Mouse (Mus musculus): ENCODE data around the gene Gabarapl1. TPM values are rescaled to one million over a fixed set of nuclear protein-coding genes. Genes with fewer than 3 reads are reported as not detected.

Gene Gabarapl1
- polyA plus RNA-seq, 1 experiment from 2014 or later: 12.2 TPM

- DNase-seq (ENCODE audit: low spot score): no peak
- no peaks in the 10 kb centered on the region for H3K9me3 ChIP-seq (ENCODE audit: control insufficient read depth, low read length)
- no peak for ATAC-seq (ENCODE audit: insufficient number of reproducible peaks, low FRiP score, low TSS enrichment, low read depth)
- H3K4me1 ChIP-seq (ENCODE audit: control insufficient read depth, insufficient read depth, low read length): peaks cover 2% of the 10 kb centered on the region; the same call in 1 of the 2 replicates
- 94% methylated on average over 1 of the region's 1 CpGs for WGBS
- H3K27me3 ChIP-seq (ENCODE audit: control insufficient read depth, insufficient read depth, low read length): no peaks in the 10 kb centered on the region
- H3K36me3 ChIP-seq (ENCODE audit: control insufficient read depth, insufficient read depth, low read length): no peaks in the 10 kb centered on the region
- H3K4me3 ChIP-seq (ENCODE audit: low read depth, low read length): no peak overlapping the region
- H3K27ac ChIP-seq (replicated peaks; ENCODE audit: low read depth, low read length): no peak overlapping the region
- no peak overlapping the region for H3K4me2 ChIP-seq (ENCODE audit: low read depth, severe bottlenecking)
- no peak overlapping the region for H3K9ac ChIP-seq (ENCODE audit: low read length)
Measured at GRCm38 (mm10) chr6:129529605-129530004, 3.4 kb upstream of the Gabarapl1 start.

- H3K4me1 ChIP-seq (ENCODE audit: control insufficient read depth, insufficient read depth, low read length): peaks cover 6% of the 10 kb centered on the region; the same call in 1 of the 2 replicates
- H3K9me3 ChIP-seq (ENCODE audit: control insufficient read depth, low read length): no peaks in the 10 kb centered on the region
- DNase-seq (ENCODE audit: low spot score): no peak
- no peak overlapping the region for H3K4me2 ChIP-seq (ENCODE audit: low read depth, severe bottlenecking)
- H3K36me3 ChIP-seq (ENCODE audit: control insufficient read depth, insufficient read depth, low read length): no peaks in the 10 kb centered on the region
- no peak overlapping the region for H3K27ac ChIP-seq (replicated peaks; ENCODE audit: low read depth, low read length)
- no peak overlapping the region for H3K9ac ChIP-seq (ENCODE audit: low read length)
- no peak for ATAC-seq (ENCODE audit: insufficient number of reproducible peaks, low FRiP score, low TSS enrichment, low read depth)
- H3K4me3 ChIP-seq (ENCODE audit: low read depth, low read length): no peak overlapping the region
- no peaks in the 10 kb centered on the region for H3K27me3 ChIP-seq (ENCODE audit: control insufficient read depth, insufficient read depth, low read length)
Measured at GRCm38 (mm10) chr6:129530261-129530660, 2.7 kb upstream of the Gabarapl1 start.

- WGBS: 32% methylated on average over 7 of the region's 7 CpGs
- Histone ChIP-seq H3K4me3 (ENCODE audit: low read depth, low read length) (peak overlapping the region; percentile 74), H3K4me1 (ENCODE audit: control insufficient read depth, insufficient read depth, low read length) (peaks cover 6% of the 10 kb centered on the region; the same call in 1 of the 2 replicates), H3K36me3 (ENCODE audit: control insufficient read depth, insufficient read depth, low read length) (no peaks in the 10 kb centered on the region), H3K4me2 (ENCODE audit: low read depth, severe bottlenecking) (peak overlapping the region; percentile 90; the same call in 1 of the 2 replicates), H3K9ac (ENCODE audit: low read length) (peak overlapping the region; percentile 30; the same call in 1 of the 2 replicates), H3K27ac (replicated peaks; ENCODE audit: low read depth, low read length) (no peak overlapping the region), H3K9me3 (ENCODE audit: control insufficient read depth, low read length) (no peaks in the 10 kb centered on the region), H3K27me3 (ENCODE audit: control insufficient read depth, insufficient read depth, low read length) (no peaks in the 10 kb centered on the region)
- peak; percentile 16; the same call in 1 of the 2 replicates for ATAC-seq (ENCODE audit: insufficient number of reproducible peaks, low FRiP score, low TSS enrichment, low read depth)
- DNase-seq (ENCODE audit: low spot score): peak; percentile 53
Measured at GRCm38 (mm10) chr6:129532556-129532941, 411 bp upstream of the Gabarapl1 start.

DNA sequence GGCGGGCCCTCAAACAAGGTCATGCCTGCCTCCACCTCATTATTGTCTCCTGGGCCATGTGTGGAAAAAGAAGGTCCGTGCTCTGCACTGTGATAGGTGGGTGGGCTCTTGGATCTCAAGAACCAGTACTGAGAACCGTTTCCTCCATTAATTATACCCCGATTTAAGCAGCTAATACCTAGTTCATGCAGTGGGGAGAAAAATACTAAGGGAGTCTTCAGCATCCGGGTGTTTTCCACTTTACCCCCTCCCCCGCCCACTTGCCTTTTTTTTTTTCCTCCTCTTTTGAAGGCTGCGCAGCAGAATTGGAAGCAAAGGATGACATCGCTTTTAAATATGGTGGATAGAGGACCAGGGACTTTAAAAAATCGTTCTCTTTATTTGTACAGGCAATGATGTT is 1.1 kb downstream of the Gabarapl1 start:
- peak overlapping the region; percentile 90 for H3K4me2 ChIP-seq (ENCODE audit: low read depth, severe bottlenecking)
- 17% methylated on average over 9 of the region's 9 CpGs for WGBS
- H3K9ac ChIP-seq (ENCODE audit: low read length): 0 out of 2 replicates have a peak overlapping the region, but pooled peaks have one; percentile 27
- H3K27ac ChIP-seq (replicated peaks; ENCODE audit: low read depth, low read length): no peak overlapping the region
- H3K4me3 ChIP-seq (ENCODE audit: low read depth, low read length): peak overlapping the region; percentile 74
- no peaks in the 10 kb centered on the region for H3K27me3 ChIP-seq (ENCODE audit: control insufficient read depth, insufficient read depth, low read length)
- H3K4me1 ChIP-seq (ENCODE audit: control insufficient read depth, insufficient read depth, low read length): peaks cover 6% of the 10 kb centered on the region; the same call in 1 of the 2 replicates
- DNase-seq (ENCODE audit: low spot score): no peak
- no peaks in the 10 kb centered on the region for H3K9me3 ChIP-seq (ENCODE audit: control insufficient read depth, low read length)
- no peaks in the 10 kb centered on the region for H3K36me3 ChIP-seq (ENCODE audit: control insufficient read depth, insufficient read depth, low read length)
- ATAC-seq (ENCODE audit: insufficient number of reproducible peaks, low FRiP score, low TSS enrichment, low read depth): peak; percentile 33; the same call in 1 of the 2 replicates

GRCm38 (mm10) chr6:129534627-129535190 is 1.7 kb downstream of the Gabarapl1 start:
- DNase-seq (ENCODE audit: low spot score): no peak
- no peaks in the 10 kb centered on the region for H3K27me3 ChIP-seq (ENCODE audit: control insufficient read depth, insufficient read depth, low read length)

DNA sequence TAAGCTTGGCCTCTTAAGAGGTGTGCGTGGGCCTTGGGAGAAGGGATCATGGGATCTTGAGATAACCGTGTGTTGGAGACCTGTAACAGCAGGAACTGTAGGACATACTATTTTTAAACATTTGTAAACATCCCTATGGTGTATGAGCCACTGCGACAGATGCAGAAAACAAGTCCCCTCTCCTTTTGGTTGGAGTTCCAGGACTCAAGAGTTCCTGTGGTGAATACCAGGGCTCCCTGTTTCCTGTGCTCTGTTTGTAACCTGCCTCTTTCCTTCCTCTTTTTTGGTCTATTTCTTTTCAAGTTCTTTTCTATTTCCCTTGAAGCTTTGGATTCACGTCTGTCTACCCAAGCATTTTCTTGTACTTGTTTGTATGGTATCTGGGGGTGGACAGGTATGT is 2.8 kb downstream of the Gabarapl1 start:
- no peak overlapping the region for H3K9ac ChIP-seq (ENCODE audit: low read length)
- no peak overlapping the region for H3K27ac ChIP-seq (replicated peaks; ENCODE audit: low read depth, low read length)
- DNase-seq (ENCODE audit: low spot score) (no peak), ATAC-seq (ENCODE audit: insufficient number of reproducible peaks, low FRiP score, low TSS enrichment, low read depth) (no peak)
- H3K36me3 ChIP-seq (ENCODE audit: control insufficient read depth, insufficient read depth, low read length): peaks cover 6% of the 10 kb centered on the region; the same call in 1 of the 2 replicates
- H3K9me3 ChIP-seq (ENCODE audit: control insufficient read depth, low read length): no peaks in the 10 kb centered on the region
- H3K27me3 ChIP-seq (ENCODE audit: control insufficient read depth, insufficient read depth, low read length): no peaks in the 10 kb centered on the region
- no peak overlapping the region for H3K4me3 ChIP-seq (ENCODE audit: low read depth, low read length)
- 85% methylated on average over 4 of the region's 4 CpGs for WGBS
- no peak overlapping the region for H3K4me2 ChIP-seq (ENCODE audit: low read depth, severe bottlenecking)
- peaks cover 6% of the 10 kb centered on the region; the same call in 1 of the 2 replicates for H3K4me1 ChIP-seq (ENCODE audit: control insufficient read depth, insufficient read depth, low read length)

More at GRCm38 (mm10) chr6:129534627-129535190, 1.7 kb downstream of the Gabarapl1 start:
- no peak overlapping the region for H3K27ac ChIP-seq (replicated peaks; ENCODE audit: low read depth, low read length)
- H3K4me2 ChIP-seq (ENCODE audit: low read depth, severe bottlenecking): peak overlapping the region; percentile 90; the same call in 1 of the 2 replicates
- 0 out of 2 replicates have a peak, but pooled peaks cover 3% of the 10 kb centered on the region for H3K36me3 ChIP-seq (ENCODE audit: control insufficient read depth, insufficient read depth, low read length)
- no peak for ATAC-seq (ENCODE audit: insufficient number of reproducible peaks, low FRiP score, low TSS enrichment, low read depth)
- peaks cover 6% of the 10 kb centered on the region; the same call in 1 of the 2 replicates for H3K4me1 ChIP-seq (ENCODE audit: control insufficient read depth, insufficient read depth, low read length)
- WGBS: 67% methylated on average over 4 of the region's 4 CpGs
- no peaks in the 10 kb centered on the region for H3K9me3 ChIP-seq (ENCODE audit: control insufficient read depth, low read length)
- no peak overlapping the region for H3K4me3 ChIP-seq (ENCODE audit: low read depth, low read length)
- H3K9ac ChIP-seq (ENCODE audit: low read length): no peak overlapping the region

- no peaks in the 10 kb centered on the region for H3K9me3 ChIP-seq (ENCODE audit: control insufficient read depth, low read length)
- H3K4me2 ChIP-seq (ENCODE audit: low read depth, severe bottlenecking): no peak overlapping the region
- no peak for DNase-seq (ENCODE audit: low spot score)
- no peak for ATAC-seq (ENCODE audit: insufficient number of reproducible peaks, low FRiP score, low TSS enrichment, low read depth)
- WGBS: 91% methylated on average over 6 of the region's 6 CpGs
- peaks cover 9% of the 10 kb centered on the region; the same call in 1 of the 2 replicates for H3K36me3 ChIP-seq (ENCODE audit: control insufficient read depth, insufficient read depth, low read length)
- no peaks in the 10 kb centered on the region for H3K27me3 ChIP-seq (ENCODE audit: control insufficient read depth, insufficient read depth, low read length)
- H3K4me3 ChIP-seq (ENCODE audit: low read depth, low read length): no peak overlapping the region
- H3K27ac ChIP-seq (replicated peaks; ENCODE audit: low read depth, low read length): no peak overlapping the region
- H3K4me1 ChIP-seq (ENCODE audit: control insufficient read depth, insufficient read depth, low read length): peaks cover 6% of the 10 kb centered on the region; the same call in 1 of the 2 replicates
- no peak overlapping the region for H3K9ac ChIP-seq (ENCODE audit: low read length)
Measured at GRCm38 (mm10) chr6:129538555-129538954, 5.6 kb downstream of the Gabarapl1 start.

GRCm38 (mm10) chr6:129541931-129542330 is 9.0 kb downstream of the Gabarapl1 start:
- H3K27ac ChIP-seq (replicated peaks; ENCODE audit: low read depth, low read length): no peak overlapping the region
- H3K36me3 ChIP-seq (ENCODE audit: control insufficient read depth, insufficient read depth, low read length): peaks cover 9% of the 10 kb centered on the region; the same call in 1 of the 2 replicates

More at GRCm38 (mm10) chr6:129541931-129542330, 9.0 kb downstream of the Gabarapl1 start:
- ATAC-seq (ENCODE audit: insufficient number of reproducible peaks, low FRiP score, low TSS enrichment, low read depth) (no peak), DNase-seq (ENCODE audit: low spot score) (no peak)
- H3K27me3 ChIP-seq (ENCODE audit: control insufficient read depth, insufficient read depth, low read length): no peaks in the 10 kb centered on the region
- H3K9ac ChIP-seq (ENCODE audit: low read length): no peak overlapping the region
- H3K4me2 ChIP-seq (ENCODE audit: low read depth, severe bottlenecking): no peak overlapping the region
- H3K4me1 ChIP-seq (ENCODE audit: control insufficient read depth, insufficient read depth, low read length): no peaks in the 10 kb centered on the region
- 89% methylated on average over 9 of the region's 9 CpGs for WGBS
- H3K4me3 ChIP-seq (ENCODE audit: low read depth, low read length): no peak overlapping the region
- no peaks in the 10 kb centered on the region for H3K9me3 ChIP-seq (ENCODE audit: control insufficient read depth, low read length)

Measured in limb, embryonic 11.5 days (tissue).